Mouse (Mus musculus): ENCODE data around the gene Olfr1387.

GRCm38 (mm10) chr11:49455043-49455442 is at the start of gene Olfr1387:
- no peak for TF ChIP-seq CTCF (IDR thresholded peaks at IDR 0.05; ENCODE audit: low read depth)
- no peak for TF ChIP-seq EP300 (IDR thresholded peaks at IDR 0.05; ENCODE audit: low read depth)

Measured in liver, embryonic 14.5 days (tissue).